Mouse (Mus musculus) splenic B cell, adult 2 months (primary cell): ENCODE data around the gene Elob.

Experiments
- DNase-seq: peaks from one replicate; pipeline ENCODE4 v3.0.0-alpha.2; 2011; ENCODE audit warnings: low read depth, low spot score
- H3K27me3 ChIP-seq: 2 replicates; pipeline ENCODE4 v1.6.1; 2012; ENCODE audit warnings: mild to moderate bottlenecking, low read length, moderate library complexity, mixed read lengths; ENCODE audit not compliant: control insufficient read depth, poor library complexity, insufficient read depth, severe bottlenecking
- H3K36me3 ChIP-seq: 2 replicates; pipeline ENCODE4 v1.6.1; 2012; ENCODE audit warnings: mild to moderate bottlenecking, low read length, moderate library complexity, mixed read lengths; ENCODE audit not compliant: control insufficient read depth, poor library complexity, insufficient read depth, severe bottlenecking

Gene Elob

GRCm38 (mm10) chr17:23829064-23829619 is at the start of gene Elob:
Gene Elob (minus strand): TSS chr17:23829136.
- H3K36me3 ChIP-seq = peaks cover 6% of the 10 kb centered on the region; the same call in 1 of the 2 replicates
- peak; percentile 93 for DNase-seq
- no peaks in the 10 kb centered on the region for H3K27me3 ChIP-seq

GRCm38 (mm10) chr17:23877166-23877565 is 48.2 kb upstream of the Elob start:
- no peaks in the 10 kb centered on the region for H3K36me3 ChIP-seq
- no peak for DNase-seq
- no peaks in the 10 kb centered on the region; the same call in 1 of the 2 replicates for H3K27me3 ChIP-seq

GRCm38 (mm10) chr17:23876741-23877140 is 47.8 kb upstream of the Elob start:
- Histone ChIP-seq H3K36me3 (no peaks in the 10 kb centered on the region), H3K27me3 (no peaks in the 10 kb centered on the region; the same call in 1 of the 2 replicates)
- DNase-seq = no peak

GRCm38 (mm10) chr17:23873884-23874856 is 45.2 kb upstream of the Elob start:
- no peaks in the 10 kb centered on the region; the same call in 1 of the 2 replicates for H3K27me3 ChIP-seq
- no peaks in the 10 kb centered on the region for H3K36me3 ChIP-seq
- DNase-seq = peak; percentile 26

GRCm38 (mm10) chr17:23868513-23868912 is 39.6 kb upstream of the Elob start:
- no peak for DNase-seq

GRCm38 (mm10) chr17:23867756-23868155 is 38.8 kb upstream of the Elob start, which contains the start of gene Prss21:
Gene Prss21 (plus strand): TSS chr17:23868056.
- Histone ChIP-seq H3K27me3 (no peaks in the 10 kb centered on the region), H3K36me3 (no peaks in the 10 kb centered on the region)
- DNase-seq = no peak

More at GRCm38 (mm10) chr17:23868513-23868912, 39.6 kb upstream of the Elob start:
- H3K36me3 ChIP-seq = no peaks in the 10 kb centered on the region
- H3K27me3 ChIP-seq = no peaks in the 10 kb centered on the region

- Histone ChIP-seq H3K36me3 (no peaks in the 10 kb centered on the region), H3K27me3 (no peaks in the 10 kb centered on the region)
- no peak for DNase-seq
Measured at GRCm38 (mm10) chr17:23862926-23863325, 34.0 kb upstream of the Elob start.

GRCm38 (mm10) chr17:23857913-23858312 is 29.0 kb upstream of the Elob start:
- Histone ChIP-seq H3K36me3 (no peaks in the 10 kb centered on the region), H3K27me3 (no peaks in the 10 kb centered on the region)
- no peak for DNase-seq

GRCm38 (mm10) chr17:23857193-23857592 is 28.3 kb upstream of the Elob start:
- Histone ChIP-seq H3K36me3 (no peaks in the 10 kb centered on the region), H3K27me3 (no peaks in the 10 kb centered on the region)
- DNase-seq = no peak

GRCm38 (mm10) chr17:23854229-23854765 is 25.4 kb upstream of the Elob start:
- no peak for DNase-seq
- H3K36me3 ChIP-seq = no peaks in the 10 kb centered on the region
- H3K27me3 ChIP-seq = no peaks in the 10 kb centered on the region

GRCm38 (mm10) chr17:23853292-23853691 is 24.4 kb upstream of the Elob start:
- H3K36me3 ChIP-seq = no peaks in the 10 kb centered on the region
- peak; percentile 69 for DNase-seq
- H3K27me3 ChIP-seq = no peaks in the 10 kb centered on the region

GRCm38 (mm10) chr17:23850853-23851749 is 22.2 kb upstream of the Elob start:
- DNase-seq = peak; percentile 76
- H3K27me3 ChIP-seq = no peaks in the 10 kb centered on the region
- H3K36me3 ChIP-seq = no peaks in the 10 kb centered on the region

GRCm38 (mm10) chr17:23850028-23850427 is 21.1 kb upstream of the Elob start:
- Histone ChIP-seq H3K36me3 (no peaks in the 10 kb centered on the region), H3K27me3 (no peaks in the 10 kb centered on the region)
- DNase-seq = peak; percentile 37

- Histone ChIP-seq H3K36me3 (no peaks in the 10 kb centered on the region), H3K27me3 (no peaks in the 10 kb centered on the region; the same call in 1 of the 2 replicates)
- peak; percentile 74 for DNase-seq
Measured at GRCm38 (mm10) chr17:23843812-23844273, 14.9 kb upstream of the Elob start, which contains the start of the genes Prss32 and Prss41. Gene Prss32 (plus strand): TSS chr17:23843855. Gene Prss41 (minus strand): TSS chr17:23844172.
